Mouse (Mus musculus) spleen, adult 2 months (tissue): ENCODE data around the gene Abca14. TPM values are rescaled to one million over a fixed set of nuclear protein-coding genes. Genes with fewer than 3 reads are reported as not detected.
"Not testable (repeated sequence)": the region's sequence is repeated elsewhere in the genome, so short reads cannot be mapped to it uniquely, and the experiment has no call there.

ENCODE experiments used
- DNase-seq, 2 experiments: peaks; one replicate each; pipeline versions ENCODE4 v3.0.0 to v3.0.0-alpha.2; 2012 to 2021; ENCODE audit warnings: low spot score in 2 of 2, low read depth in 1 of 2
- H3K27ac ChIP-seq: fragments of 200-500 bp; 2 replicates; pipeline ENCODE4 v1.5.1; 2012; ENCODE audit warnings: low read length, inconsistent platforms; ENCODE audit not compliant: insufficient read depth
- H3K27me3 ChIP-seq: fragments of 200-500 bp; 2 replicates; pipeline ENCODE4 v1.6.1; 2012; ENCODE audit warnings: mild to moderate bottlenecking, moderate library complexity, low read length, inconsistent platforms; ENCODE audit not compliant: control insufficient read depth, insufficient read depth
- H3K36me3 ChIP-seq: fragments of 200-500 bp; 2 replicates; pipeline ENCODE4 v1.6.1; 2012; ENCODE audit warnings: mild to moderate bottlenecking, low read length, inconsistent platforms; ENCODE audit not compliant: control insufficient read depth, insufficient read depth
- H3K4me1 ChIP-seq: fragments of 200-500 bp; 2 replicates; pipeline ENCODE4 v1.6.1; 2011; ENCODE audit warnings: inconsistent platforms; ENCODE audit not compliant: control insufficient read depth, insufficient read depth, insufficient read length
- H3K4me3 ChIP-seq: fragments of 200-500 bp; 2 replicates; pipeline ENCODE4 v1.5.1; 2011; ENCODE audit warnings: mild to moderate bottlenecking, inconsistent platforms; ENCODE audit not compliant: insufficient read depth, insufficient read length; ENCODE audit errors: extremely low read depth
- CTCF ChIP-seq: fragments of 200-500 bp; IDR thresholded peaks from 2 replicates; pipeline ENCODE4 v1.5.1; 2011; ENCODE audit warnings: mild to moderate bottlenecking, inconsistent platforms; ENCODE audit not compliant: insufficient read depth, insufficient read length, insufficient replicate concordance; ENCODE audit errors: extremely low read depth
- POLR2A ChIP-seq: fragments of 200-500 bp; IDR thresholded peaks from 2 replicates; pipeline ENCODE4 v1.6.1; 2011; ENCODE audit warnings: low read depth, low read length, inconsistent platforms
- WGBS: fragments of 180-500 bp; shearing (Covaris S2); methylation state at CpG from one replicate; pipeline ENCODE4 v1.1.7; 2018; 5-methylcytosine and 5-hydroxymethylcytosine counted together
- polyA plus RNA-seq: library from polyadenylated mRNA; depleted of rRNA; stranded (reverse); fragments of >200 nt; gene quantifications from 2 replicates; pipeline ENCODE4 v1.2.3, GENCODE M21; 2012; rRNA removed

Abca14 gene
- polyA plus RNA-seq, 1 experiment = not detected

- TF ChIP-seq POLR2A (no peak), CTCF (no peak)
- DNase-seq = no peak
- Histone ChIP-seq H3K4me3 (no peak overlapping the region), H3K27me3 (no peaks in the 10 kb centered on the region), H3K4me1 (no peaks in the 10 kb centered on the region), H3K27ac (no peak overlapping the region), H3K36me3 (no peaks in the 10 kb centered on the region)
- 76% methylated on average over 1 of the region's 1 CpGs for WGBS
Observed at GRCm38 (mm10) chr7:120316086-120316485, 112.3 kb downstream of the Abca14 start.

- Histone ChIP-seq H3K27me3 (no peaks in the 10 kb centered on the region), H3K36me3 (no peaks in the 10 kb centered on the region), H3K4me3 (no peak overlapping the region), H3K27ac (no peak overlapping the region), H3K4me1 (no peaks in the 10 kb centered on the region)
- no peak for TF ChIP-seq CTCF
- TF ChIP-seq POLR2A = no peak
- 35% methylated on average over 4 of the region's 4 CpGs for WGBS
- no peak for DNase-seq
Observed at GRCm38 (mm10) chr7:120322963-120323362, 119.2 kb downstream of the Abca14 start.

- not testable (repeated sequence) for H3K27me3 ChIP-seq, H3K4me1 ChIP-seq, H3K27ac ChIP-seq, DNase-seq, H3K36me3 ChIP-seq, H3K4me3 ChIP-seq
- WGBS = 77% methylated on average over 2 of the region's 2 CpGs
Observed at GRCm38 (mm10) chr7:120325911-120326310, 122.2 kb downstream of the Abca14 start.

GRCm38 (mm10) chr7:120327220-120328073, 123.7 kb downstream of the Abca14 start:
- TF ChIP-seq CTCF (no peak), POLR2A (no peak)
- H3K27ac ChIP-seq = no peak overlapping the region
- no peak overlapping the region for H3K4me3 ChIP-seq
- DNase-seq = no peak
- H3K4me1 ChIP-seq = no peaks in the 10 kb centered on the region
- WGBS = 22% methylated on average over 22 of the region's 22 CpGs
- H3K27me3 ChIP-seq = no peaks in the 10 kb centered on the region
- no peaks in the 10 kb centered on the region for H3K36me3 ChIP-seq

- H3K27ac ChIP-seq = no peak within 1 kb of the TSS
- no peaks in the 10 kb centered on the region for H3K27me3 ChIP-seq
- H3K36me3 ChIP-seq = no peaks in the 10 kb centered on the region
- no peaks in the 10 kb centered on the region for H3K4me1 ChIP-seq
- no peak within 1 kb of the TSS for H3K4me3 ChIP-seq
- no peak for DNase-seq
- TF ChIP-seq CTCF (no peak), POLR2A (no peak)
- WGBS = 88% methylated on average over 22 of the region's 22 CpGs
Observed at GRCm38 (mm10) chr7:120328087-120328793, 124.5 kb downstream of the Abca14 start, which contains the start of gene Abca15. Gene Abca15, plus strand, starts transcription at chr7:120328670.

GRCm38 (mm10) chr7:120361159-120361558, 157.4 kb downstream of the Abca14 start:
- H3K36me3 ChIP-seq = no peaks in the 10 kb centered on the region
- TF ChIP-seq CTCF (no peak), POLR2A (no peak)
- H3K4me1 ChIP-seq = no peaks in the 10 kb centered on the region
- no peaks in the 10 kb centered on the region for H3K27me3 ChIP-seq
- H3K27ac ChIP-seq = no peak overlapping the region
- H3K4me3 ChIP-seq = no peak overlapping the region
- DNase-seq = no peak
- WGBS = 48% methylated on average over 13 of the region's 13 CpGs

Other genes starting within 250 kb of the Abca14 start
- not detected in 2 replicates for gene Dnah3, start 108.7 kb upstream of the Abca14 start, polyA plus RNA-seq
- gene Tmem159, start 101.6 kb upstream of the Abca14 start, polyA plus RNA-seq = 5.7 TPM in 2 replicates
- gene Zp2, start 58.7 kb upstream of the Abca14 start, polyA plus RNA-seq = not detected in 2 replicates
- not detected in 2 replicates for gene Anks4b, start 30.1 kb upstream of the Abca14 start, polyA plus RNA-seq
- 1.6 and 2.6 TPM in 2 replicates for gene Crym, start 1.9 kb upstream of the Abca14 start, polyA plus RNA-seq
- gene Abca15, start 124.7 kb downstream of the Abca14 start, polyA plus RNA-seq = not detected in 2 replicates
- gene Abca16, start 205.7 kb downstream of the Abca14 start, polyA plus RNA-seq = not detected in 2 replicates